Mouse (Mus musculus) E14TG2a.4 (cell line): Measurements from ENCODE around the gene Ubash3b.

Experiments used
- CTCF ChIP-seq: conservative IDR thresholded peaks from 2 replicates; pipeline ENCODE4 v1.5.1; 2014; ENCODE audit warnings: low read length
- POU5F1 ChIP-seq: IDR thresholded peaks from 2 replicates; pipeline ENCODE4 v1.6.1; 2014; ENCODE audit warnings: low read length, borderline replicate concordance

GRCm38 (mm10) chr9:41118065-41118464 is 43.4 kb downstream of the Ubash3b start:
- TF ChIP-seq CTCF (no peak), POU5F1 (no peak)
